Mouse (Mus musculus) MEL (cell line): ENCODE measurements around the gene Tnfaip1.

ENCODE experiments used
- CHD1 ChIP-seq: IDR thresholded peaks from 2 replicates; pipeline ENCODE4 v1.6.1; 2012; ENCODE audit warnings: low read depth, mild to moderate bottlenecking, inconsistent platforms, low read length, improper control_type of control experiment
- CTCF ChIP-seq, 3 experiments: IDR thresholded peaks in 2 of 3; conservative IDR thresholded peaks in 1 of 3; 2 replicates each; pipeline ENCODE4 v1.5.1; 2011 to 2012; ENCODE audit warnings: low read length in 3 of 3, low read depth in 2 of 3, mild to moderate bottlenecking in 2 of 3, improper control_type of control experiment in 1 of 3, inconsistent platforms in 1 of 3, mixed read lengths in 1 of 3, moderate library complexity in 1 of 3; ENCODE audit not compliant: control insufficient read depth in 1 of 3, insufficient read depth in 1 of 3, poor library complexity in 1 of 3, severe bottlenecking in 1 of 3
- EP300 ChIP-seq, 2 experiments: IDR thresholded peaks; 2 replicates each; pipeline ENCODE4 v1.6.1; 2011; ENCODE audit warnings: improper control_type of control experiment in 2 of 2, low read length in 2 of 2, low read depth in 1 of 2, mild to moderate bottlenecking in 1 of 2
- MAFK ChIP-seq: IDR thresholded peaks from 2 replicates; pipeline ENCODE4 v1.6.1; 2011; ENCODE audit warnings: low read depth, mild to moderate bottlenecking, low read length, improper control_type of control experiment, borderline replicate concordance
- MAX ChIP-seq: IDR thresholded peaks from 2 replicates; pipeline ENCODE4 v1.6.1; 2011; ENCODE audit warnings: low read length, improper control_type of control experiment
- MEF2A ChIP-seq: IDR thresholded peaks from 2 replicates; pipeline ENCODE4 v1.6.1; 2014; ENCODE audit warnings: low read depth, mild to moderate bottlenecking, inconsistent platforms, low read length, improper control_type of control experiment; ENCODE audit not compliant: poor library complexity, insufficient replicate concordance, severe bottlenecking; ENCODE audit errors: extremely low read depth
- MYB ChIP-seq: IDR thresholded peaks from 2 replicates; pipeline ENCODE4 v1.6.1; 2011; ENCODE audit warnings: mild to moderate bottlenecking, low read depth, low read length, improper control_type of control experiment
- POLR2A ChIP-seq, 2 experiments: IDR thresholded peaks; 2 replicates each; pipeline ENCODE4 v1.6.1; 2011 to 2012; ENCODE audit warnings: low read length in 2 of 2, mild to moderate bottlenecking in 2 of 2, control low read depth in 1 of 2, improper control_type of control experiment in 1 of 2, low read depth in 1 of 2, moderate library complexity in 1 of 2; ENCODE audit not compliant: control insufficient read depth in 1 of 2, insufficient read depth in 1 of 2, poor library complexity in 1 of 2
- POLR2AphosphoS2 ChIP-seq: IDR thresholded peaks from 2 replicates; pipeline ENCODE4 v1.6.1; 2011; ENCODE audit warnings: low read length, improper control_type of control experiment
- TCF12 ChIP-seq: IDR thresholded peaks from 2 replicates; pipeline ENCODE4 v1.6.1; 2014; ENCODE audit warnings: low read depth, mild to moderate bottlenecking, inconsistent platforms, low read length, improper control_type of control experiment, moderate library complexity
- ZC3H11A ChIP-seq: IDR thresholded peaks from 2 replicates; pipeline ENCODE4 v1.6.1; 2012; ENCODE audit warnings: low read depth, mild to moderate bottlenecking, inconsistent platforms, low read length, improper control_type of control experiment

DNA sequence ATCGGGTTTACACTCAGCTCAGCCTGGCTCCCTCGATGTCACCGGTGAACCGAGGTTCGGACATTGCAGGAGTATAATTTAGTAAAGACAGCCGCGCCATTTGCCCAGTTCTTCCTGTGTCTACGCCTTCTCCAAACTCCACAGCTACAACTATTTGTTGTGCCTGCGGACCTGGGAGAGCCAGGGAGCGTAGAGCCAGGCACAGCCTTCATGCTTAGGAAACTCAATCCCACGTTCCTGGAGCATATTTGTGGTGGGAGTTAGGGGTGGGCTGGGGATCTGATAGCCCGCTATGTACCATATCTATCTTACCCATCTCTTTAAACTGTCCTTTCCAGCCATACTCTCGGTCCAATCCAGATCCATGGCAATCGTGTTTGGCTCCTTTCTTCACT is 555 bp upstream of the Tnfaip1 start:
- TF ChIP-seq CTCF (IDR thresholded peaks at IDR 0.05 in 2 of 3, conservative IDR thresholded peaks at IDR 0.05 in 1 of 3; ENCODE audit: control insufficient read depth in 1 of 3, insufficient read depth in 1 of 3, low read depth in 2 of 3, low read length in 3 of 3, poor library complexity in 1 of 3, severe bottlenecking in 1 of 3): no peak
- no peak for TF ChIP-seq POLR2AphosphoS2
- no peak for TF ChIP-seq POLR2A (IDR thresholded peaks at IDR 0.05; ENCODE audit: control insufficient read depth in 1 of 2, insufficient read depth in 1 of 2, low read depth in 1 of 2, low read length in 2 of 2, poor library complexity in 1 of 2)
- no peak for TF ChIP-seq MEF2A
- TF ChIP-seq TCF12: no peak
- TF ChIP-seq EP300 (IDR thresholded peaks at IDR 0.05; ENCODE audit: low read depth in 1 of 2, low read length in 2 of 2): no peak
- no peak for TF ChIP-seq CHD1
- no peak for TF ChIP-seq MYB
- no peak for TF ChIP-seq MAX
- TF ChIP-seq MAFK: no peak
- TF ChIP-seq ZC3H11A: no peak
